Mouse (Mus musculus): ENCODE results near the gene Qrich2. TPM values are rescaled to one million over a fixed set of nuclear protein-coding genes. Genes with fewer than 3 reads are reported as not detected.

The Qrich2 gene
- polyA plus RNA-seq, 1 experiment from 2014 or later, result not detected

DNA sequence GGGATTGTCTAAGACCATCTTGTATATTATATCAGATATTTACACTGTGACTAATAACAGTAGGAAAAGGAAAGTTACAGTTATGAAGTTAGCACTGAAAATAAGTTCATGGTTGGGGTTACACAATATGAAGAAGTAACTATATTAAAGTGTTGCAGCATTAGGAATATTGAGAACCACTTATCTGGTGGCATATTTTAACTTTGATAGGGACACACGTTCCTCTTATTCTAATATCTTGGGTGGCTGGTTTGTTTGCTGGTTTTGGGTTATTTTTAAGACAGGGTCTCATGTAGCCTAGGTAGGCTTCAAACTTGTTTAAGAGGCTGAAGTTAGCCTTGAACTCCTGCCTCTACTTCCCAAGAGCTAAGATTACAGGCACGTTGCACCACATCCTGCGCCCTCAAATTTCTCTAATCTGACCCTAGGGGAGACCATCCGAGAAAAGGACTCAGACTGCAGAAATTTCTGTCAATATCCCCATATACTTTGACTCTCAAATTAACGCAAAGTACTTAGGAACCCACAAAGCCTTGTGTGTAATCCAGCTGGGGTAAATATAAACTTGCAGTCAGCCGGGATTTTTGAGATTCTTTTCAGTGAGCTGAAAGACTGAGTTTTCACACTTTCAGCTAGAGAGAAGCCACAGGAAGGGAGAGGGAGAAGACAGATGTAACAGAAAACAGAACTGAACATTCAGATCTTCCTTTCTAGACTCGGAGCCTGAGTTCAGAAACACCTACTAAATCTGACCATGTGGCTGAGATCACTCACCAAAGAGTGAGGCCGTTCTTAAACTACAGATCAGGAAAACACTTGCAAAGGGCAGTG lies 68.3 kb downstream of the Qrich2 start:
- no peak overlapping the region for H3K4me3 ChIP-seq (ENCODE audit: low read depth, low read length)
- H3K36me3 ChIP-seq (ENCODE audit: control insufficient read depth, insufficient read depth, low read length), result no peaks in the 10 kb centered on the region
- no peak overlapping the region for H3K27ac ChIP-seq (ENCODE audit: low read depth, low read length)
- H3K4me1 ChIP-seq (replicated peaks; ENCODE audit: control insufficient read depth, insufficient read depth, low read length), result no peaks in the 10 kb centered on the region
- no peak for DNase-seq (ENCODE audit: low spot score)
- no peak for ATAC-seq (replicated peaks; ENCODE audit: low FRiP score)
- WGBS, result 86% methylated on average over 8 of the region's 8 CpGs
- no peak overlapping the region for H3K9ac ChIP-seq (ENCODE audit: low read length)
- H3K9me3 ChIP-seq (ENCODE audit: control insufficient read depth, low read length), result no peaks in the 10 kb centered on the region
- no peaks in the 10 kb centered on the region for H3K27me3 ChIP-seq (ENCODE audit: control insufficient read depth, insufficient read depth, low read length)
- H3K4me2 ChIP-seq (ENCODE audit: low read depth, low read length, severe bottlenecking), result no peak overlapping the region

GRCm38 (mm10) chr11:116396934-116397330 lies 69.1 kb downstream of the Qrich2 start:
- Histone ChIP-seq H3K27me3 (ENCODE audit: control insufficient read depth, insufficient read depth, low read length) (no peaks in the 10 kb centered on the region), H3K4me2 (ENCODE audit: low read depth, low read length, severe bottlenecking) (no peak overlapping the region)

DNA sequence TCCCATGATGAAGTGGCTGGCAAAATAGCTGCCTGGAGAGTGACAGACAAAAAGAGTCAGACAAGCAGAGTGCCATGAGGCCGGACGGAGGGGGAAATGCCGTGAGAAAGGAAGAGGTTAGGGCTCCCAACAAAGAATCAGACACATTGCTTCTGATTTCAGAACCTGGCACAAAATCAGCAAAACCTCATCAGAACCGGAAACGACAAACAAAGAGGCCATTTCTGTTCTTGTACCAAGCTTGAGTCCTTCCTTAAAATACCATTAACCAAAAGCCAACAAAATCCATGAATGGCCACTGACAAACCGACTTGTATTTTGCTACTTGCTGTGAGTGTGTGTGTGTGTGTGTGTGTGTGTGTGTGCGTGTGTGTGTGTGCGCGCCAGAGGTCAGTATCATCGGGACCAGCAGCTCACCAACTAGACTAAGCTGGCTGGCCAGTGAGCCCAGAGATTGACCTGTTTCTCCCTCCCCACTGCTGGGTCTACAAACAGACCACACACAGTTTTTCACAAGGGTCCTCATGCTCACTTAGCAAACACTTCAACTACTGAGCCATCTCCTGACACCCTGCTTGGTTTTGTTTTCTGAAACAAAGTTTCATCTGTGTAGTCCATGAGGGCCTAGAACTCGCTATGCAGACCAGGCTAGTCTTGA lies 69.6 kb downstream of the Qrich2 start:
- Histone ChIP-seq H3K36me3 (ENCODE audit: control insufficient read depth, insufficient read depth, low read length) (no peaks in the 10 kb centered on the region), H3K4me1 (replicated peaks; ENCODE audit: control insufficient read depth, insufficient read depth, low read length) (no peaks in the 10 kb centered on the region), H3K9ac (ENCODE audit: low read length) (no peak overlapping the region), H3K4me3 (ENCODE audit: low read depth, low read length) (no peak overlapping the region), H3K27me3 (ENCODE audit: control insufficient read depth, insufficient read depth, low read length) (no peaks in the 10 kb centered on the region), H3K27ac (ENCODE audit: low read depth, low read length) (no peak overlapping the region), H3K4me2 (ENCODE audit: low read depth, low read length, severe bottlenecking) (no peak overlapping the region), H3K9me3 (ENCODE audit: control insufficient read depth, low read length) (no peaks in the 10 kb centered on the region)
- ATAC-seq (replicated peaks; ENCODE audit: low FRiP score) (no peak), DNase-seq (ENCODE audit: low spot score) (no peak)
- WGBS, result 96% methylated on average over 11 of the region's 11 CpGs

More at GRCm38 (mm10) chr11:116396934-116397330, 69.1 kb downstream of the Qrich2 start:
- no peaks in the 10 kb centered on the region for H3K36me3 ChIP-seq (ENCODE audit: control insufficient read depth, insufficient read depth, low read length)
- 96% methylated on average over 3 of the region's 3 CpGs for WGBS
- ATAC-seq (replicated peaks; ENCODE audit: low FRiP score) (no peak), DNase-seq (ENCODE audit: low spot score) (no peak)
- H3K9ac ChIP-seq (ENCODE audit: low read length), result no peak overlapping the region
- no peaks in the 10 kb centered on the region for H3K4me1 ChIP-seq (replicated peaks; ENCODE audit: control insufficient read depth, insufficient read depth, low read length)
- no peak overlapping the region for H3K4me3 ChIP-seq (ENCODE audit: low read depth, low read length)
- H3K27ac ChIP-seq (ENCODE audit: low read depth, low read length), result no peak overlapping the region
- H3K9me3 ChIP-seq (ENCODE audit: control insufficient read depth, low read length), result no peaks in the 10 kb centered on the region

GRCm38 (mm10) chr11:116394769-116395168 lies 71.3 kb downstream of the Qrich2 start:
- no peaks in the 10 kb centered on the region for H3K4me1 ChIP-seq (replicated peaks; ENCODE audit: control insufficient read depth, insufficient read depth, low read length)
- no peak overlapping the region for H3K27ac ChIP-seq (ENCODE audit: low read depth, low read length)
- 91% methylated on average over 4 of the region's 4 CpGs for WGBS
- no peak overlapping the region for H3K9ac ChIP-seq (ENCODE audit: low read length)
- no peak overlapping the region for H3K4me3 ChIP-seq (ENCODE audit: low read depth, low read length)
- no peak for DNase-seq (ENCODE audit: low spot score)
- ATAC-seq (replicated peaks; ENCODE audit: low FRiP score), result no peak
- no peaks in the 10 kb centered on the region for H3K27me3 ChIP-seq (ENCODE audit: control insufficient read depth, insufficient read depth, low read length)
- no peaks in the 10 kb centered on the region for H3K36me3 ChIP-seq (ENCODE audit: control insufficient read depth, insufficient read depth, low read length)
- H3K4me2 ChIP-seq (ENCODE audit: low read depth, low read length, severe bottlenecking), result no peak overlapping the region
- no peaks in the 10 kb centered on the region for H3K9me3 ChIP-seq (ENCODE audit: control insufficient read depth, low read length)

Other genes with a start within 250 kb of the Qrich2 start
- 0.61 and 0.80 TPM in 2 replicates for gene Evpl, start 228.2 kb downstream of the Qrich2 start, polyA plus RNA-seq (2014; fragmentation: Nextera tagmentation; extraction: Ambion mirVana)
- gene Srp68, start 192.0 kb downstream of the Qrich2 start, polyA plus RNA-seq (2014; fragmentation: Nextera tagmentation; extraction: Ambion mirVana), result 81.2 and 83.6 TPM in 2 replicates
- 0.27 TPM in 1 of 2 replicates, not detected in the other for gene Galr2, start 185.3 kb downstream of the Qrich2 start, polyA plus RNA-seq (2014; fragmentation: Nextera tagmentation; extraction: Ambion mirVana)
- 67.8 and 71.1 TPM in 2 replicates for gene Exoc7, start 159.0 kb downstream of the Qrich2 start, polyA plus RNA-seq (2014; fragmentation: Nextera tagmentation; extraction: Ambion mirVana)
- 5.3 and 6.8 TPM in 2 replicates for gene Foxj1, start 130.8 kb downstream of the Qrich2 start, polyA plus RNA-seq (2014; fragmentation: Nextera tagmentation; extraction: Ambion mirVana)
- gene Rnf157, start 53.2 kb downstream of the Qrich2 start, polyA plus RNA-seq (2014; fragmentation: Nextera tagmentation; extraction: Ambion mirVana), result 25.0 and 26.1 TPM in 2 replicates
- gene Ubald2, start 32.1 kb downstream of the Qrich2 start, polyA plus RNA-seq (2014; fragmentation: Nextera tagmentation; extraction: Ambion mirVana), result 80.2 and 83.7 TPM in 2 replicates
- gene Prpsap1, start 28.0 kb upstream of the Qrich2 start, polyA plus RNA-seq (2014; fragmentation: Nextera tagmentation; extraction: Ambion mirVana), result 188 and 195 TPM in 2 replicates
- gene Sphk1, start 64.7 kb upstream of the Qrich2 start, polyA plus RNA-seq (2014; fragmentation: Nextera tagmentation; extraction: Ambion mirVana), result 3.8 and 3.9 TPM in 2 replicates
- 23.5 and 25.9 TPM in 2 replicates for gene Ube2o, start 115.2 kb upstream of the Qrich2 start, polyA plus RNA-seq (2014; fragmentation: Nextera tagmentation; extraction: Ambion mirVana)
- not detected in 2 replicates for gene Aanat, start 120.2 kb upstream of the Qrich2 start, polyA plus RNA-seq (2014; fragmentation: Nextera tagmentation; extraction: Ambion mirVana)
- 2.5 and 2.7 TPM in 2 replicates for gene Rhbdf2, start 160.8 kb upstream of the Qrich2 start, polyA plus RNA-seq (2014; fragmentation: Nextera tagmentation; extraction: Ambion mirVana)
- gene Prcd, start 187.3 kb upstream of the Qrich2 start, polyA plus RNA-seq (2014; fragmentation: Nextera tagmentation; extraction: Ambion mirVana), result 0.23 and 0.67 TPM in 2 replicates
- 1.7 TPM in 2 replicates for gene Cygb, start 188.1 kb upstream of the Qrich2 start, polyA plus RNA-seq (2014; fragmentation: Nextera tagmentation; extraction: Ambion mirVana)

Data from forebrain, embryonic 11.5 days (tissue).